Mouse (Mus musculus): ENCODE results near the gene Smarcc1.

DNA sequence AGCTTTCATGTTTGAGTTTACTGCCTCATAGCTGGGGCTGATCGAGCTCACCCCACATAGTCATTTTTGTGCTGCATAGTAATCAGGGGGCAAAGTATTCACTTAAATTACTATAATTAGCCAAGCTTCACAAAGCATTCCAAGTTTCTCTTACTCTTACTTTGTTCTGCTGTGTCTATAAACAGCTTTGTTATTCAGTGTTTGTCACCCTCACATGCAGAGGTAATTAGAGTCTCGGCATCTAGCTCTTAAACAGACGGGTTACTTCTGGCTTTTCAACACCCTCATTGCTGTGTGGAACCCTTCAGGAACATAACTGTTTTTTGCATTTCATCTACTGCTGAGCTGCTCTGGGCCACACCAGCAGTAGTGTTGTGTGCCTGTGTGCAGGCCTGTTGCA lies 91.5 kb downstream of the Smarcc1 start:
- TF ChIP-seq POLR2A (IDR thresholded peaks at IDR 0.05; ENCODE audit: insufficient read depth, low read depth, low read length) (no peak), CTCF (IDR thresholded peaks at IDR 0.05; ENCODE audit: insufficient read depth, low read depth, low read length) (no peak)

Measured in olfactory bulb, adult 2 months (tissue).